Mouse (Mus musculus) MEL (cell line): ENCODE data around the gene Hmcn2. TPM values are rescaled to one million over a fixed set of nuclear protein-coding genes. Genes with fewer than 3 reads are reported as not detected.

Experiments
- DNase-seq: peaks from one replicate; pipeline ENCODE4 v3.0.0; 2011; ENCODE audit warnings: low read depth, low spot score
- H3K27ac ChIP-seq: 2 replicates; pipeline ENCODE4 v1.5.1; 2012; ENCODE audit warnings: low read depth, mild to moderate bottlenecking, control low read depth, low read length, moderate library complexity; ENCODE audit not compliant: control insufficient read depth
- H3K27me3 ChIP-seq, 2 experiments: fragments of 150-350 bp in 1 of 2; sonication (generic) in 1 of 2; 2 replicates each; pipeline ENCODE4 v1.6.1; 2012; ENCODE audit warnings: low read length in 2 of 2, mild to moderate bottlenecking in 2 of 2, improper control_type of control experiment in 1 of 2, moderate library complexity in 1 of 2; ENCODE audit not compliant: insufficient read depth in 2 of 2, control insufficient read depth in 1 of 2
- H3K36me3 ChIP-seq, 2 experiments: 2 replicates each; pipeline ENCODE4 v1.6.1; 2012 to 2014; ENCODE audit warnings: low read length in 2 of 2, improper control_type of control experiment in 1 of 2, inconsistent platforms in 1 of 2, mild to moderate bottlenecking in 1 of 2; ENCODE audit not compliant: insufficient read depth in 2 of 2, control insufficient read depth in 1 of 2
- H3K4me1 ChIP-seq, 2 experiments: fragments of 150-350 bp in 1 of 2; sonication (generic) in 1 of 2; 2 replicates each; pipeline ENCODE4 v1.6.1; 2012; ENCODE audit warnings: low read length in 2 of 2, improper control_type of control experiment in 1 of 2, mild to moderate bottlenecking in 1 of 2; ENCODE audit not compliant: insufficient read depth in 2 of 2, control insufficient read depth in 1 of 2
- H3K4me3 ChIP-seq, 2 experiments: fragments of 150-350 bp in 1 of 2; sonication (generic) in 1 of 2; 2 replicates each; pipeline ENCODE4 v1.5.1; 2012; ENCODE audit warnings: low read depth in 2 of 2, low read length in 2 of 2, mild to moderate bottlenecking in 2 of 2, moderate library complexity in 2 of 2, control low read depth in 1 of 2, improper control_type of control experiment in 1 of 2; ENCODE audit not compliant: control insufficient read depth in 1 of 2, insufficient read depth in 1 of 2
- H3K79me2 ChIP-seq: 2 replicates; pipeline ENCODE4 v1.6.1; 2012; ENCODE audit warnings: mild to moderate bottlenecking, low read length, moderate library complexity; ENCODE audit not compliant: control insufficient read depth, poor library complexity, insufficient read depth
- H3K9ac ChIP-seq: 2 replicates; pipeline ENCODE4 v1.6.1; 2012; ENCODE audit warnings: low read depth, mild to moderate bottlenecking, control low read depth, low read length, moderate library complexity; ENCODE audit not compliant: control insufficient read depth, poor library complexity, severe bottlenecking
- H3K9me3 ChIP-seq: fragments of 150-350 bp; sonication (generic); replicated peaks from 2 replicates; pipeline ENCODE4 v1.6.1; 2012; ENCODE audit warnings: mild to moderate bottlenecking, low read length, improper control_type of control experiment, moderate library complexity; ENCODE audit not compliant: insufficient read depth
- CTCF ChIP-seq, 3 experiments: IDR thresholded peaks in 2 of 3; conservative IDR thresholded peaks in 1 of 3; 2 replicates each; pipeline ENCODE4 v1.5.1; 2011 to 2012; ENCODE audit warnings: low read length in 3 of 3, low read depth in 2 of 3, mild to moderate bottlenecking in 2 of 3, improper control_type of control experiment in 1 of 3, inconsistent platforms in 1 of 3, mixed read lengths in 1 of 3, moderate library complexity in 1 of 3; ENCODE audit not compliant: control insufficient read depth in 1 of 3, insufficient read depth in 1 of 3, poor library complexity in 1 of 3, severe bottlenecking in 1 of 3
- ELF1 ChIP-seq: IDR thresholded peaks from 2 replicates; pipeline ENCODE4 v1.6.1; 2014; ENCODE audit warnings: low read depth, mild to moderate bottlenecking, inconsistent platforms, low read length, improper control_type of control experiment, moderate library complexity
- EP300 ChIP-seq, 2 experiments: IDR thresholded peaks; 2 replicates each; pipeline ENCODE4 v1.6.1; 2011; ENCODE audit warnings: improper control_type of control experiment in 2 of 2, low read length in 2 of 2, low read depth in 1 of 2, mild to moderate bottlenecking in 1 of 2
- ETS1 ChIP-seq: IDR thresholded peaks from 2 replicates; pipeline ENCODE4 v1.6.1; 2012; ENCODE audit warnings: low read depth, mild to moderate bottlenecking, inconsistent platforms, low read length, improper control_type of control experiment, moderate library complexity
- GABPA ChIP-seq: IDR thresholded peaks from 2 replicates; pipeline ENCODE4 v1.6.1; 2012; ENCODE audit warnings: low read depth, mild to moderate bottlenecking, inconsistent platforms, low read length, improper control_type of control experiment, moderate library complexity
- HCFC1 ChIP-seq: IDR thresholded peaks from 2 replicates; pipeline ENCODE4 v1.6.1; 2012; ENCODE audit warnings: low read depth, mild to moderate bottlenecking, inconsistent platforms, low read length, improper control_type of control experiment, moderate library complexity
- KAT2A ChIP-seq: conservative IDR thresholded peaks from 2 replicates; pipeline ENCODE4 v1.6.1; 2012; ENCODE audit warnings: low read depth, low read length, improper control_type of control experiment, inconsistent platforms
- MAFK ChIP-seq: IDR thresholded peaks from 2 replicates; pipeline ENCODE4 v1.6.1; 2011; ENCODE audit warnings: low read depth, mild to moderate bottlenecking, low read length, improper control_type of control experiment, borderline replicate concordance
- MAX ChIP-seq: IDR thresholded peaks from 2 replicates; pipeline ENCODE4 v1.6.1; 2011; ENCODE audit warnings: low read length, improper control_type of control experiment
- MAZ ChIP-seq: IDR thresholded peaks from 2 replicates; pipeline ENCODE4 v1.6.1; 2012; ENCODE audit warnings: low read depth, mild to moderate bottlenecking, inconsistent platforms, low read length, improper control_type of control experiment
- MXI1 ChIP-seq: IDR thresholded peaks from 2 replicates; pipeline ENCODE4 v1.6.1; 2011; ENCODE audit warnings: mild to moderate bottlenecking, low read depth, low read length, improper control_type of control experiment
- MYB ChIP-seq: IDR thresholded peaks from 2 replicates; pipeline ENCODE4 v1.6.1; 2011; ENCODE audit warnings: mild to moderate bottlenecking, low read depth, low read length, improper control_type of control experiment
- NELFE ChIP-seq: IDR thresholded peaks from 2 replicates; pipeline ENCODE4 v1.6.1; 2011; ENCODE audit warnings: low read depth, low read length, improper control_type of control experiment
- POLR2A ChIP-seq, 2 experiments: IDR thresholded peaks; 2 replicates each; pipeline ENCODE4 v1.6.1; 2011 to 2012; ENCODE audit warnings: low read length in 2 of 2, mild to moderate bottlenecking in 2 of 2, control low read depth in 1 of 2, improper control_type of control experiment in 1 of 2, low read depth in 1 of 2, moderate library complexity in 1 of 2; ENCODE audit not compliant: control insufficient read depth in 1 of 2, insufficient read depth in 1 of 2, poor library complexity in 1 of 2
- POLR2AphosphoS2 ChIP-seq: IDR thresholded peaks from 2 replicates; pipeline ENCODE4 v1.6.1; 2011; ENCODE audit warnings: low read length, improper control_type of control experiment
- SIN3A ChIP-seq: IDR thresholded peaks from 2 replicates; pipeline ENCODE4 v1.6.1; 2012; ENCODE audit warnings: low read length, improper control_type of control experiment, inconsistent platforms
- TBP ChIP-seq: IDR thresholded peaks from 2 replicates; pipeline ENCODE4 v1.8.0; 2011; ENCODE audit warnings: low read depth, low read length, improper control_type of control experiment
- ZC3H11A ChIP-seq: IDR thresholded peaks from 2 replicates; pipeline ENCODE4 v1.6.1; 2012; ENCODE audit warnings: low read depth, mild to moderate bottlenecking, inconsistent platforms, low read length, improper control_type of control experiment
- ZKSCAN1 ChIP-seq: IDR thresholded peaks from 2 replicates; pipeline ENCODE4 v1.6.1; 2012; ENCODE audit warnings: low read depth, mild to moderate bottlenecking, inconsistent platforms, low read length, improper control_type of control experiment, moderate library complexity
- ZNF384 ChIP-seq: IDR thresholded peaks from 2 replicates; pipeline ENCODE4 v1.6.1; 2012; ENCODE audit warnings: low read depth, mild to moderate bottlenecking, inconsistent platforms, low read length, improper control_type of control experiment
- polyA plus RNA-seq, 2 experiments: library from polyadenylated mRNA; stranded (reverse) in 1 of 2; unstranded in 1 of 2; fragments of >175 nt in 1 of 2; fragments of >200 nt in 1 of 2; gene quantifications; 2 replicates each; pipeline versions ENCODE4 v1.2.1 to v1.2.4; 2012; ENCODE audit warnings: low replicate concordance in 2 of 2, low read depth in 1 of 2; ENCODE audit not compliant: insufficient read length in 2 of 2, insufficient read depth in 1 of 2, missing spikeins in 1 of 2
- total RNA-seq: library from RNA; depleted of rRNA; stranded (reverse); fragments of 300-350 nt; gene quantifications from 2 replicates; pipeline ENCODE4 v1.2.3, GENCODE M21; 2012

The Hmcn2 gene
- total and polyA plus RNA-seq, 3 experiments, result 0.18 TPM; not detected in 2

DNA sequence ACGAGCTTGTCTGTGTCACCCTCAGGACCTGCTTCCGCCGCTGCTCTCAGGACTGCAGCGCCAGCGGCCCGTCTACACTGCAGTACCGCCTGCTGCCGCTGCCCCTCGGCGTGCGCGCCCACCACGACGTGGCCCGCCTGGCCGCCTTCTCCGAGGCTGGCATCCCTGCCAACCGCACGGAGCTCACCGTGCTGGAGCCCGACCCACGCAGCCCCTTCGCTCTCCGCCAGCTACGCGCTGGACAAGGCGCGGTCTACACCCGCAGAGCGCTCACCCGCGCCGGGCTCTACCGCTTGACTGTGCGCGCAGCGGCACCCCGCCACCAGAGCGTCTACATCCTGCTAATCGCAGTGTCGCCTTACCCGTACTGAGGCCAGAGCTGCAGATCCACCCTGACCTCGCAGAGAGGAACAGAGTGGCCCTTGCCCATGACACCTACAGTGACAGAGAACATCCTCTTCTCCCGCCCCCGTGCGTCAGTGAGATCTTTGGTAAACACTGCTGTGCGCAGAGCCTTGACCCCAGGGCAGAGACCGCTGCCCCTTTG is 145.9 kb downstream of the Hmcn2 start:
- Histone ChIP-seq H3K27ac (no peak overlapping the region), H3K4me3 (peak overlapping the region; percentile 46 to 56), H3K9me3 (no peaks in the 10 kb centered on the region), H3K79me2 (no peaks in the 10 kb centered on the region), H3K27me3 (no peaks in the 10 kb centered on the region; a peak in 1 of 4 replicates), H3K9ac (peak overlapping the region; percentile 66), H3K4me1 (peaks cover 7 to 26% of the 10 kb centered on the region in 2 experiments), H3K36me3 (no peaks in the 10 kb centered on the region; a peak in 1 of 4 replicates)
- TF ChIP-seq ELF1, result no peak
- TF ChIP-seq GABPA, result no peak
- no peak for TF ChIP-seq ZNF384
- TF ChIP-seq MXI1, result no peak; the same call in 1 of the 2 replicates
- TF ChIP-seq CTCF (IDR thresholded peaks at IDR 0.05 in 2 of 3, conservative IDR thresholded peaks at IDR 0.05 in 1 of 3; ENCODE audit: control insufficient read depth in 1 of 3, insufficient read depth in 1 of 3, low read depth in 2 of 3, low read length in 3 of 3, poor library complexity in 1 of 3, severe bottlenecking in 1 of 3), result peak in 2 of 3 experiments; percentile 15 to 39; a peak in 2 of 6 replicates
- no peak for TF ChIP-seq TBP
- TF ChIP-seq MAFK, result no peak
- no peak for TF ChIP-seq EP300 (IDR thresholded peaks at IDR 0.05; ENCODE audit: low read depth in 1 of 2, low read length in 2 of 2)
- no peak for TF ChIP-seq ZC3H11A
- TF ChIP-seq POLR2AphosphoS2, result no peak
- TF ChIP-seq ZKSCAN1, result no peak
- TF ChIP-seq SIN3A, result no peak
- no peak for TF ChIP-seq MYB
- 0 out of 2 replicates have a peak, but pooled peaks have one; percentile 47 for TF ChIP-seq MAX
- TF ChIP-seq POLR2A (IDR thresholded peaks at IDR 0.05; ENCODE audit: control insufficient read depth in 1 of 2, insufficient read depth in 1 of 2, low read depth in 1 of 2, low read length in 2 of 2, poor library complexity in 1 of 2), result peak; percentile 45 to 61; a peak in 2 of 4 replicates
- no peak for TF ChIP-seq HCFC1
- TF ChIP-seq ETS1, result no peak
- TF ChIP-seq MAZ, result no peak; the same call in 1 of the 2 replicates
- DNase-seq, result peak; percentile 80

DNA sequence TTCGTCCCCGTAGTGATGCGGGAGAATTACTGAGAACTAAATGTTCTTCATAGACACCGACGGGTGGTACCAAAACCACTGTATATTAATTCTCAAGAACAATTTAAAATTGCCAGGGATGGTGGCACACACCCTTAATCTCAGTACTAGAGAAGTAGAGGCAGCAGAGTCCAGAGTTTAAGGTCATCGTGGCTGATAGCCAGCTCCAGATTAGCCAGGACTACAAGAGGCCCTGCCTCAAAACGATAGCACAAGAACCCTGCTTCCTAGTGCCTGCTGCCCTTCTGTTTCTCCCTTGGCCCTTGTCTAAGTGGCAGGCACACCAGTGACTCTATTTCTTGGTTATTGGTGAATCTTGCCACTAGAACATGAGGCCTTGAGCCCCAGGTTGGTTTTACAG is 146.7 kb downstream of the Hmcn2 start:
- no peak for DNase-seq
- Histone ChIP-seq H3K27me3 (no peaks in the 10 kb centered on the region; a peak in 1 of 4 replicates), H3K9ac (no peak overlapping the region), H3K79me2 (no peaks in the 10 kb centered on the region), H3K4me3 (no peak overlapping the region), H3K36me3 (no peaks in the 10 kb centered on the region; a peak in 1 of 4 replicates), H3K9me3 (no peaks in the 10 kb centered on the region), H3K27ac (no peak overlapping the region), H3K4me1 (peaks cover 7 to 26% of the 10 kb centered on the region in 2 experiments)
- TF ChIP-seq NELFE (no peak), MXI1 (no peak), CTCF (IDR thresholded peaks at IDR 0.05 in 2 of 3, conservative IDR thresholded peaks at IDR 0.05 in 1 of 3; ENCODE audit: control insufficient read depth in 1 of 3, insufficient read depth in 1 of 3, low read depth in 2 of 3, low read length in 3 of 3, poor library complexity in 1 of 3, severe bottlenecking in 1 of 3) (no peak), ZKSCAN1 (no peak), KAT2A (no peak)
